Mouse (Mus musculus): Measurements from ENCODE around the gene Hagh. TPM values are rescaled to one million over a fixed set of nuclear protein-coding genes. Genes with fewer than 3 reads are reported as not detected.

Hagh gene
- polyA plus RNA-seq, 1 experiment from 2014 or later = 241 TPM

DNA sequence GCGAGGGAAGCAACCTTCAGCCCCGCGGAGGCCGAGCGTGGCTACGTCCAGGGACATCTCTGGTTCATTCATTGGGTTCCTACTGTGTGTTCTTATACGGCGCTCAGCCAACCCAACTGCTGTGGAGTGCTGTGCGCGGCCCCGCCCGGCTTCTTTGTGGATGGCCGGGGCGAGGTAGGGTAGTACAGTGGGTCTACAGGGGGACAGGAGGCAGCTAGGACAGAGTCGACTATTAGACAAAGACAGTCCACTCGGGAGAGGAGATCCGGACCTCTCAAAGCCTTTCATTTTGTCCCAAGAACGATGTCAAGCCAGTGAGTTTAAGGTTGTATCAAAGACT lies 47.0 kb downstream of the Hagh start:
- Histone ChIP-seq H3K4me1 (ENCODE audit: insufficient read depth) (peaks cover 23% of the 10 kb centered on the region), H3K27ac (ENCODE audit: low read depth) (peak overlapping the region; percentile 97), H3K9me3 (ENCODE audit: low read length) (no peaks in the 10 kb centered on the region), H3K27me3 (ENCODE audit: insufficient read depth, low read length) (no peaks in the 10 kb centered on the region), H3K36me3 (replicated peaks; ENCODE audit: insufficient read depth, low read length) (peaks cover 68% of the 10 kb centered on the region), H3K4me3 (ENCODE audit: low read depth, low read length) (peak overlapping the region; percentile 98), H3K4me2 (ENCODE audit: low read depth, low read length) (peak overlapping the region; percentile 85), H3K9ac (replicated peaks) (peak overlapping the region; percentile 98)
- ATAC-seq (peak; percentile 41), DNase-seq (no peak)
- under 1% methylated on average over 18 of the region's 18 CpGs for WGBS (ENCODE audit: insufficient replicate concordance)
- TF ChIP-seq CTCF (IDR thresholded peaks at IDR 0.05; ENCODE audit: low read depth) = no peak
- no peak for TF ChIP-seq EP300 (IDR thresholded peaks at IDR 0.05; ENCODE audit: low read depth)

DNA sequence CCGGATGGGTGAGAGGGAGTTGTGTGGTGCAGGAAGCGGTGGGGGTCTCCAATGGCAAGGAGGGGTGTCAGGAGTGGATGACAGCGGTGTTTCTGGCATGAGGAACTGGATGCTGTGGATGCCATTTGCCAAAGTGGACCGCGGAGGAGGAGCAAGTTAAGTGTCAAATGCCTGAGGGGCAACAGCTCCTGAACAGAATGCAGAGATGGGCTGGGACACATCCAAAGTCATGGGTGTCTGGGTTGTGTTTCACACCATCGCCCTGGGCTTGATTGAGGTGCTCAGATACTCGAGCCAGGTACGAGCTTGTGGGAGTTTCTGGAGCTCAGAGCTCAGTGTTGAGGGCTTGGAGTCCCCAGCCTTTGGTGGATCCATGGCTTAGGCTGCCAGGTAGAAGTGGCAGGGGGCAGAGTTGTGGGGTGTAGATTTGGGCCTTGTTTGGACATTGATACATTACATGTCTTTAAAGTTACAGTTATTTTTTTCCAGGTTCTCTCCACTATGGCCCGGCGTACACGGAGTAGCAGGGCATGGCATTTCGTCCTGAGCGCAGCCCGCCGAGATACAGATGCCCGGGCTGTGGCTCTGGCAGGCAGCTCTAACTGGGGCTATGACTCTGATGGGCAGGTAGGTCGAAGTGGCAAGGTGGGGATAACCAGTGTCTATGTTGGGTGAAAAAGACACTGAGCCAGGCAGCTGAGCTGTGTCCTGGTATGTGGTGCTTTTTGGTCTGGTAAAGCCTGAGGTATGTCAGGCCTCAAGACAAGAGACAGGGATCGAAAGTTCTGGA lies 47.5 kb downstream of the Hagh start:
- Histone ChIP-seq H3K4me2 (ENCODE audit: low read depth, low read length) (peak overlapping the region; percentile 85), H3K4me3 (ENCODE audit: low read depth, low read length) (peak overlapping the region; percentile 98), H3K27ac (ENCODE audit: low read depth) (peak overlapping the region; percentile 97), H3K27me3 (ENCODE audit: insufficient read depth, low read length) (no peaks in the 10 kb centered on the region), H3K9ac (replicated peaks) (peak overlapping the region; percentile 98), H3K36me3 (replicated peaks; ENCODE audit: insufficient read depth, low read length) (peaks cover 68% of the 10 kb centered on the region), H3K4me1 (ENCODE audit: insufficient read depth) (peaks cover 23% of the 10 kb centered on the region), H3K9me3 (ENCODE audit: low read length) (no peaks in the 10 kb centered on the region)
- DNase-seq (no peak), ATAC-seq (no peak)
- 61% methylated on average over 18 of the region's 18 CpGs for WGBS (ENCODE audit: insufficient replicate concordance)
- TF ChIP-seq EP300 (IDR thresholded peaks at IDR 0.05; ENCODE audit: low read depth) (no peak), CTCF (IDR thresholded peaks at IDR 0.05; ENCODE audit: low read depth) (no peak)

DNA sequence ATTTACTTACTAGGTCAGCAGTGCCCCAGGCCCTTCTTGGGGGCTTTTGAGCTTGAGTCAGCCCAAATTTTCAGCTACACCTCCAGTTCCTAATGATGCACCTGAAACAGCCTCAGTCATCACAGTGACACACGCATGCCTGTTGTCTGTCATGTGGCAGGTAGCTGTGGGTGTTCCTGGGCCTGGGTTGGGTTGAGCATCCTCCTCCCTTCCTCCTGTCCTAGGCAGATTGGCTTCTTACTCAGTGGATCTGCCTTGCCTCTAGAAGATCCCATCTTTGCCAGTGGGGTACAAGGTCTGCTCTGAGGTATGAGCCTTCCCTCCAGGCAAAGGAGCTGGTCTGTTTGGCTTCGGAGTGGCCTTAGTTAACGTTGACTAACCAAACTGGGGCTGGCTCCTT lies 48.9 kb downstream of the Hagh start:
- peaks cover 26% of the 10 kb centered on the region for H3K4me1 ChIP-seq (ENCODE audit: insufficient read depth)
- peak overlapping the region; percentile 85; the same call in 1 of the 2 replicates for H3K4me2 ChIP-seq (ENCODE audit: low read depth, low read length)
- H3K9ac ChIP-seq (replicated peaks) = 0 out of 2 replicates have a peak overlapping the region, but pooled peaks have one; percentile 6
- H3K4me3 ChIP-seq (ENCODE audit: low read depth, low read length) = no peak overlapping the region
- no peak overlapping the region for H3K27ac ChIP-seq (ENCODE audit: low read depth)
- 88% methylated on average over 3 of the region's 3 CpGs for WGBS (ENCODE audit: insufficient replicate concordance)
- H3K27me3 ChIP-seq (ENCODE audit: insufficient read depth, low read length) = no peaks in the 10 kb centered on the region
- TF ChIP-seq CTCF (IDR thresholded peaks at IDR 0.05; ENCODE audit: low read depth) (no peak), EP300 (IDR thresholded peaks at IDR 0.05; ENCODE audit: low read depth) (no peak)
- H3K9me3 ChIP-seq (ENCODE audit: low read length) = no peaks in the 10 kb centered on the region
- DNase-seq (no peak), ATAC-seq (no peak)
- H3K36me3 ChIP-seq (replicated peaks; ENCODE audit: insufficient read depth, low read length) = peaks cover 67% of the 10 kb centered on the region

DNA sequence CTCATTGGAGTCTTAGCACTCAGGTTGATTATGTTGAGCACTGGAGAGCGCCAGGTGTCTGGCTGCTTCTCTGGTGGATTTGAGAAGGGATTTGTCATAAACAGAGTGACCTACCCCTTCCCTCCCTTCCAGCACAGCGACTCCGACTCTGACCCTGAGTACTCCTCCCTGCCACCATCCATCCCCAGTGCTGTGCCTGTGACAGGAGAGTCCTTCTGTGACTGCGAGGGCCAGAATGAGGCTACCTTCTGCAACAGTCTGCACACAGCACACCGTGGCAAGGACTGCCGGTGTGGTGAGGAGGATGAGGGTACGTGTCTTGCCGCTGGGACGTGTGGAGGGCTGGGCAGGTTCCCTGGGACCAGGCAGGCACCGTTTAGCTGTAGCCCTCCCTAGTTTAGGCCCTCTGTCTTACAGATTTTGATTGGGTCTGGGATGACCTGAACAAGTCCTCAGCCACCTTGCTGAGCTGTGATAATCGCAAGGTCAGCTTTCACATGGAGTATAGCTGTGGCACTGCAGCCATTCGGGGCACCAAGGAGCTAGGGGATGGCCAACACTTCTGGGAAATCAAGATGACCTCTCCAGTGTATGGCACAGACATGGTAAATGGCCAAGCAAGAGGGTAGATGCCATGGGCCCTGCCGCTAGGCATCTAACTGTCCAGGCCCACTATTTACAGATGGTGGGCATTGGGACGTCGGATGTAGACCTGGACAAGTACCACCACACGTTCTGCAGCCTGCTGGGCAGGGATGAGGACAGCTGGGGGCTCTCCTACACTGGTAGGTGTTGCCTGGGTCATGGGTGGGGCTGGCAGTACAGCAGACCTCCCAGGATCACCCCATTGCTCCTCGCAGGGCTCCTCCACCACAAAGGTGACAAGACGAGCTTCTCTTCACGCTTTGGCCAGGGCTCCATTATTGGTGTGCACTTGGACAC lies 50.5 kb downstream of the Hagh start:
- no peak for ATAC-seq
- Histone ChIP-seq H3K9me3 (ENCODE audit: low read length) (no peaks in the 10 kb centered on the region), H3K9ac (replicated peaks) (no peak overlapping the region), H3K27ac (ENCODE audit: low read depth) (no peak overlapping the region), H3K4me3 (ENCODE audit: low read depth, low read length) (no peak overlapping the region), H3K4me2 (ENCODE audit: low read depth, low read length) (no peak overlapping the region), H3K36me3 (replicated peaks; ENCODE audit: insufficient read depth, low read length) (peaks cover 58% of the 10 kb centered on the region), H3K4me1 (ENCODE audit: insufficient read depth) (peaks cover 28% of the 10 kb centered on the region), H3K27me3 (ENCODE audit: insufficient read depth, low read length) (no peaks in the 10 kb centered on the region)
- no peak for DNase-seq
- TF ChIP-seq EP300 (IDR thresholded peaks at IDR 0.05; ENCODE audit: low read depth) (no peak), CTCF (IDR thresholded peaks at IDR 0.05; ENCODE audit: low read depth) (no peak)
- WGBS (ENCODE audit: insufficient replicate concordance) = 85% methylated on average over 19 of the region's 19 CpGs

- DNase-seq (no peak), ATAC-seq (no peak)
- Histone ChIP-seq H3K4me1 (ENCODE audit: insufficient read depth) (peaks cover 30% of the 10 kb centered on the region), H3K27me3 (ENCODE audit: insufficient read depth, low read length) (no peaks in the 10 kb centered on the region), H3K9ac (replicated peaks) (no peak overlapping the region), H3K27ac (ENCODE audit: low read depth) (no peak overlapping the region), H3K9me3 (ENCODE audit: low read length) (no peaks in the 10 kb centered on the region), H3K36me3 (replicated peaks; ENCODE audit: insufficient read depth, low read length) (peaks cover 58% of the 10 kb centered on the region), H3K4me3 (ENCODE audit: low read depth, low read length) (no peak overlapping the region), H3K4me2 (ENCODE audit: low read depth, low read length) (no peak overlapping the region)
- TF ChIP-seq CTCF (IDR thresholded peaks at IDR 0.05; ENCODE audit: low read depth) = no peak
- 85% methylated on average over 13 of the region's 13 CpGs for WGBS (ENCODE audit: insufficient replicate concordance)
Measured at GRCm38 (mm10) chr17:24891321-24891720, 51.4 kb downstream of the Hagh start.

DNA sequence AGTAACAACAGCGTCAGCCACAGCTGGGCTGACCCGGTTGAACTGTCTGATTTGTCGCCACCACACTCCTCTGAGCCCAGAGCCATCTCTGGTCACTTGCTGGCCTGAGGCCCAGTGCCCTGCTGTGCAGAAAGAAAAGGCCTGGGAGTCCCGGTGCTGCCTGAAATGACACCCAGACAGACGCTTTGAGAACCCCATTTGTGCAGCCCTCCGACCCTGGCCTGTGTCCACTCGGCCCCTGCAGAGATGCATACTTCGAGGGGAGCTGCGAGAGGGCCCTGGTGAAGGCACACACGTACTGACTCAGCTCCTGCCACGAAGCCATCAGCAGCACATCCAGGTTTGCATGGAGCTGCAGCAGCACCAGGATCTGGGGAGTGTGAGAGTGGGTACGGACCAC lies 52.8 kb downstream of the Hagh start:
- Histone ChIP-seq H3K9me3 (ENCODE audit: low read length) (no peaks in the 10 kb centered on the region), H3K4me3 (ENCODE audit: low read depth, low read length) (no peak overlapping the region), H3K4me1 (ENCODE audit: insufficient read depth) (peaks cover 33% of the 10 kb centered on the region), H3K27me3 (ENCODE audit: insufficient read depth, low read length) (no peaks in the 10 kb centered on the region), H3K4me2 (ENCODE audit: low read depth, low read length) (no peak overlapping the region), H3K36me3 (replicated peaks; ENCODE audit: insufficient read depth, low read length) (peaks cover 60% of the 10 kb centered on the region), H3K27ac (ENCODE audit: low read depth) (no peak overlapping the region), H3K9ac (replicated peaks) (no peak overlapping the region)
- TF ChIP-seq CTCF (IDR thresholded peaks at IDR 0.05; ENCODE audit: low read depth) = no peak
- TF ChIP-seq EP300 (IDR thresholded peaks at IDR 0.05; ENCODE audit: low read depth) = no peak
- DNase-seq (no peak), ATAC-seq (no peak)
- 87% methylated on average over 12 of the region's 12 CpGs for WGBS (ENCODE audit: insufficient replicate concordance)

Data from liver, postnatal 0 days (tissue).